Mouse (Mus musculus) layer of hippocampus, adult 9-11 months (tissue): Measurements from ENCODE around the gene Bcl11b.

Source experiments
- DNase-seq: peaks from one replicate; pipeline ENCODE4 v3.0.0; 2022

Bcl11b gene

DNA sequence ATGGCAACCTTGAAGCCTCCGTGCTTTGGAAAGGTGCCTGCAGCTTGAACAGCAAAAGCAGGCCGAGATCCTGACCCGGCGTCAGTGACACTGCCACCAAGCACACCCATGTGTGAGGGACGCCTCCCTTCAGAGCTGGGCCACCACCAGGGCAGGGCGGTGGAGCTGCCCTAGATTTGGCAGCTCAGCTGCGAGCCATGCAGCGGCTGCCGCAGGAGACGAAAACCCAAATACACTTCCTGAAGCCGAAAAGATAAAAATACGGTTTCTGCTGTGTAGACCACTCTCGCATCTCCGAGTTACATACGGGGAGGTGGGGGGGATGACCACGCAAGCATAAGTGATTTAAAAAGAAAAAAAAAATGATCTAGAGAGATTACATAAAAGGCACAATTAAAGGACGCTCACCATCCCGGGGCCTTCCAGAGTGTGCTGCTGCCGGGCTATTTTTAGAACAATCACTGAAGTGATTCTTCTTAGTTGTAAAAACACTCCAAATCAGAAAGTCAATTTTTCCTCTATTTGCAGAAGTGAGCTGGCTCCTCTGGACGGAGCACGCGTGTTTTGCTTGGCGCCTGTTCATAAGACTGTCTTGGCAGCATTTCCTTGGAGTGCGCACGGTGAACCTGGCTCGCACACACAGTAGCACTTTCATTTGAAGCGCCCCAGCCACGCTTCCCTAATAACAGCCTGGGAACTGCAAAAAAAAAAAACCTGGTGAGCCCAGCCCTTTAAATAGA is 72.6 kb downstream of the Bcl11b start:
- peak; percentile 56 for DNase-seq

DNA sequence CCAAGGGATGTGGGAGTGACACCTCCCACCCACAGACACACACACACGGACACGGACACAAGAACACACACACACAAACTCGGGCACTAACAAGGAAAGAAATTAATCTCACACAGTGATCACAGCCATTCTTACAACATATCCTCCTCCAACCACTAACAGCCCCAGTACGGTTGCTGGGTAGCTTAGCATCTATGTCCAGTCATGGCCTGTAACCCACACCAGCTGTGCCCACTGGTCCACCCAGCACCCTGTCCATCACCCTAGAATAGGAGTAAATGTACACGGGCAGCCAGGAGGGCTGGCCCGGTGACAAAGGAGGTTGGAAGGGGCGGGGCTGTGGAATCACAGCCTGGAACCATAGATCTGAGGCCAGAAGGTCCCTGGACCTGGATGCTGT is 74.5 kb downstream of the Bcl11b start:
- no peak for DNase-seq

DNA sequence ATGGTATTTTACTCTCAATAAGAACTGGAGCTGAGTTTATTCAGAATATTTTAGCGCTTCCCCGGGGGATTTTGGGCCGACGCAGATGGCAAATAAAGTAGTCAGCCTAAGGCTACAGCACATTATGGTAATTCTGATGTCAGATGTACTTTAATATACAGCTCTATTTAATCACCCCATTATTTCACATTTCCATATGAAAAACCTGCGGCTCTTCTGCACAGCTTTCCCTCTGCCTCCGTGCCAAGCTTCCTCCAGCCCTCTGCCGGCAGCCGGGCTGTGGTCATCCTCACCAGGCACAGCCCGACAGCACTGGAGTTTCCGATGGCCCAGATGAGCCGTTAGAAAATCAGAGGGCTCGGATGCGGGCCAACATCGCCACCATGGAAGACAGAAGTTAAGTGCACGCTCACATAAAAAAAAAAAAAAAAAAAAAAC is 74.9 kb downstream of the Bcl11b start:
- no peak for DNase-seq

DNA sequence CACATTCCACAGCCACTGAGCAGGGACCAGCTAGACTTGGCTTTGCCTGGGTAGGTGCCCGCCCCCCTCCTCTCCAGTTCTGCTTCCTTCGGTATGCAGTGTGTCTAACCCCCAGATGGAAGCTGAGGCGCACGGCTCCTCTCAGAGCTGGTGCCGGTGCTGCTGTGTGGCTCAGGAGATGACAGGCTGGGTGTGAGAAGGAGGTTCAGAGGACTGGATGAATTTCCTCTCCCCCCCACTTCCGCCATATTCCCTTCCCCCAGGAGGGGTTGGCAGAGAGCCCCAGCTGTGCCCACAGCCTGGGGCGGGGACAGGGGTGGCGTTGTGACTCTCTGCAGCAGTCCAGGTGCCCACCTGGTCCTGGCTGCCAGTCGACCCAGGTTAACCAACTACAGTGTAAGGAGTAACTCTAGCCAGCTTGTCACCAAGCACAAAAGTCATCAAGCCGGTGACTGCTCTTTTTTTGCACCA is 75.4 kb downstream of the Bcl11b start:
- DNase-seq = no peak

DNA sequence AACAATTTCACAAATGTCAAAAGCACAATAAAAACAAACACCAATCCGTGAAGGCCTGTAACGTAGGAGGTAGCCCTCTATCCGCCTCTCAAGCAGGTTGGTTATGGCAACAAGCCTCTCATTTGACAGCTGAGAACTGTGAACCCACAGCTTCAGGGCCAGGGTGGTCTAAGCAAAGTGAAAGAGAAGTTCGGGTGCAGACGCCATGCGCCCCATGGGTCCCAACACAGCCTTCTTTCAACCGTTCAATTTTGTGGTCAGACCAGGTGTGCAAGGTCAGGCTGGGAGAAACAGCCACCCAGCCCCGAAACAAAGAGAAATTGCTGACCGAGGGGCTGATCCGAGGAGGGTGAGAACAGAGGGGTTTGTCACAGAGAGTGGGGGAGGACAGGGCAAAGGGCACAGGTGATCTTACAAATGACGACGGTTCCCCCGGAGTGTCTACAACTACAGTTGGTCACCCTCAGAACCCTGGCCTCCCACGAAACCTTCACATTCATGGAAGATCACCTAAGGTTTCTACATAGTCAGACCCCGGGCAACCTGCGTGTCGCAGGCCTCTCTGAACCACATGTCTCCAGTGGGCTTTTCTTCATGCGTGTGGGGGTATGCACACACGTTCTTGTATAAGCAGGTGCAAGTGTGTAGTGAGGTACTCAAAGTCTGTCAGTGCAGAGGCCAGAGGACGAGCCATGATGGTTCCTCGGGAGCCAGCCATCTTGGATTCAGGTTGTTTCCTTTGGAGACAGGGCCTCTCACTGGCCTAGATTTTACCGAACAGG is 77.1 kb downstream of the Bcl11b start:
- no peak for DNase-seq

DNA sequence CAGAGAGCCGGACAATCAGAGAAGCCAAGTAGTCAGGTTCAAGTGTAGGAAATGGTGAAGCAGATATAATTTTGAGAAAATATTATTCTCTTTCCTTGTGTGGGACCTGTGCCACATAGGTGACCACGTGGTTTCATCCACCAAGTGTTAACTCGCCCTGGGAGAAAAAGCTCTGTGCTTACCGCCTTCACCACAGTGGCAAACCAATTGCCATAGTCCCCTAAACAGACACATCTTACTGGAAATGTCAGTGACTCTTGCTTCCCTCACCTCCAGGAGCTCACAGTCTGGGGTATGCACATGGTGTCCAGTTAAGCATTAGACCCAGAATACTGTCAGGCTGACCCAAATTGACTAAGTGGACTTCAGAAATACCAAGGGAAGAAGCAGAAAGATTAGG is 78.7 kb downstream of the Bcl11b start:
- no peak for DNase-seq

DNA sequence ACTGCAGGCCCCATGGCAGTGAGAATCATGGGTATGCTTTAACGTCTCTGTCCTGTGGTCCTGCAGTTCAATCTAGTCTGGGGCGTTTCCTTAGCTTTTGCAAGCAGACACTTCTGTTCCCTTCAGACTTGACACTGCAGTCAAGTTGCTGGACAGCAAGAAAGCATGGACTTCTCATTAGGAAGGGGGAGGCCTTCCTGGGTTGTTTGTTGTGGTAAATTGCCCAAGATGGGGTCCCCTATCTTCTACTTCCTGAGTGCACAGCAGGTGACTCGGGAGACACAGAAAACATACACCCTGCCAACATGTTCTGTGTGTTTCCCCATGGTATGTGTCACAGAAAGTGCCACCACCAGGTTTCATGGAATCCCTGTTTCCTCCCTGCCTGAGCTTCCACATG is 79.4 kb downstream of the Bcl11b start:
- no peak for DNase-seq

DNA sequence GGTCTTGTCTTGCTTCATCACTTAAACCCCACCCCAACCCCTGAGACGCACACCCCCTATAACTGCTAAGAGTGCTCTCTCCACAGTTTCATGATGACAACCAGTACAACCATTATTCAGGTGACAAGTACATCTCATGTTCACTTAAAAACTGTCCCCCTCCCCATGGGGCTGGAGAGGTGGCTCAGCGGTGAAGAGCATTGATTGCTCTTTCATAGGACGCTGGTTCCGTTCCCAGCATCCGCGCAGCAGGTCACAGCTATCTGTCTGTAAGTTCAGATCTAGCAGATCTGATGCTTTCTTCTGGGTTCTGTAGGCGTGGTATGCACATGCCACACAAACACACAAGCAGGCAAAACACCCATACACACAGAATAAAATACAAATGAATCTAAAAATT is 81.2 kb downstream of the Bcl11b start:
- DNase-seq = no peak

DNA sequence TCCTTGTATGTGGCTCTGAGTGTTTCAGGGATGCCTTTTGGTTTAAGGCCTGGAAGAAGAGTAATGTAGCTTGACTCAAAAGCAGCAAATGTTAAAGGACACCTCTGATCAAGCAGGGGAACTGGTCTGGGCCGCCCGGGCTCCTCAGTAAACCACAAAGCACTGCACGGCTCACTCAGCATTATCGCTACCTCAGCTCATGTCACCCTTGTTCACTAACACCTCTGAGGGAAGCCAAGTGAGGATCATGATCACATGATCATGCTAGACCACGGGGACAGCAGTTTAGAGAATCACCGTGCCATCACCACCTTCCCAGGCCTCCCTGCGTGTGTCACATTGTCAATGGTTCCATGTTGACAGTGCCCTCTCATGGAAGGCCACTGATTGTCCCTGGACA is 81.8 kb downstream of the Bcl11b start:
- no peak for DNase-seq

DNA sequence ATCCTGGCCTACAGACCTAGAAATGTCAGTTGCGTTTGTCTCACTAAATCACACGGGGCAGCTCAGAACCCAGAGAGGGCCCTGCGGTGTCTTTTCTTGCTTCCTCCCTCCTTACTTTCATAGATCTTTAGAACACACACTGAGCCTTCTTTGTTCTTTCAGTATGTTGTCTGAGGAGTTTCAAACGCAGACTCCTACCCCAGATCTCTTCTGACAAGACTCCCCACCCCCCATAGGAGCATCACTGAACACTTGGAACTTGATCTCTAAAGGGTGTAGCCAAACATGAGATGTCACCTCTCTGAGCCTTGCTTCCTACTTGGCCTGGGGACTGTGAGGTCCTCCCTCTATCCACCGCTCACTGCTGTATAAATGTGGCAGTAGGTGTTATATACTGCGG is 82.2 kb downstream of the Bcl11b start:
- DNase-seq = no peak

DNA sequence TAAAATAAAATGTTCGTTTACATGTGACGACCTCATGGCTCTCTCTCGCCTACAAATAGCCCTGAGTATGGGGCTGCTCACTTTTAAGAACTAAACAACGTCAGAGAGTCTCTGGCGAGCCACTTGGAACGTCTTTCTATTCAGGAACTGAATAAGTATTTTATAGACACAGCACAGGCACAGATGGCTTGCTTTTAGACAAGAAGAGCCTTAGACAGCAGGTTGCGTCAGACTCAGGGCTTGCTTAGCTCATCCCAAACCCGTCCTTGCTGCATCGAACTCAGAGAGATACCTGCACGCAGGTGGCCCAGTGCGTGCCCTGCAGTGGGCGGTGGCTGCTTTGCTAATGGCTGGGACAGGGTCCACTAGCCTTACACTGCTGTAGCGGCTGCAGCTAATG is 82.7 kb downstream of the Bcl11b start:
- DNase-seq = peak; percentile 46

DNA sequence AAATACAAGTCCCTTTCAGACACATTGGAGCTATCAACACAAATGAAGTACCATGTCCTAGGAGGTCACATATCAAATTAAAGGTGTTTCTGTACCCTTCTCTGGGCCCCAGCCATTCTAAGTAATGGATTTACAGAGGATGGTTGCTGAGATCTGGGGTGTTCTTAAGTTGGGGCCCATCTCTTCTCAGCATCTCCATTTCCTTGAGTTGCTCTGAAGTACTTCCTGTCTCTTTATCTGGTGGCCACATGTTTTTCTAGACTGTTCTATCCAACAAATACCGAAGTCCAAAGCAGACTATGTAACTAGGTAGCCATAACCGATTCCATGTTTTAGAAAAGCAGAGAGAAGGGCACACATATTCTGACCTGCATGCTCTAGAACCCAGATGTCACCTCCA is 83.3 kb downstream of the Bcl11b start:
- no peak for DNase-seq

DNA sequence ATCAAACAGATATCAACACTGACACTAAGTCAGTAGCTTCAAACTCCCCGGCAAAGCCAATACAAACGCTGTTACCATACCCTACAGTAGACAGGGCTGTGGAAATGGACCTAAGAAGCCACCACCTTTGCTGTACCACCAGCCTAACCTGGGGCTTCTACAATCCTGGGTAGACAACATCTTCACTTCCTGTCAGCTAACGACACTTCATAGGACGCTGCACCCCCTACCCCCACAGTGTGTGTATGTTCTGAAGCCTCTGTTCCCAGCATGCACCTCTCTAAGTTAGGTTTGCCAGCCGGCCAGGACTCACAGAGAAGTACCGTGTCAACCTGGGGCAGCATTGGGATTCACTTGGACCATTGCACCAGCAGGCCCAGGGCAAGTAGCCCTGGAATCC is 84.6 kb downstream of the Bcl11b start:
- no peak for DNase-seq

DNA sequence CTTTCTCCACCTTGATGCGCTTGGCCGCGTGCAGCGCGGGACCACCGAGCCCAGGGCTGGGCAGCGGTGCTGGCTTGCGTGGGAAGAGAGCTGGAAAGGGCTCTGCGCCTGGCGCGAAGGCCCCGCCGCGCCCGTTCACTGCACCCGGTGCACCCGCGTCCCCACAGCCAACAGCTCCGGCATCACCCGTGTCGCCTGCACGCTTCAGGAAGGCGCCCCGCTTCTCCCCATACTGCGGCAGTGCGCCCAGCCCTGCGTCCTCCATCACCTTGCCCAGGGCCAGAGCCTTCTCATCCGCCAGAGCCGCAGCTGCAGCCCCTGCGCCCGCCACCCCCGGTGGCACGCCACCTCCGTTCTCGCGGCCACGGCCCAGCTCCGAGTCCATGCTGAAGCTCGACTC is 87.4 kb downstream of the Bcl11b start:
- no peak for DNase-seq

DNA sequence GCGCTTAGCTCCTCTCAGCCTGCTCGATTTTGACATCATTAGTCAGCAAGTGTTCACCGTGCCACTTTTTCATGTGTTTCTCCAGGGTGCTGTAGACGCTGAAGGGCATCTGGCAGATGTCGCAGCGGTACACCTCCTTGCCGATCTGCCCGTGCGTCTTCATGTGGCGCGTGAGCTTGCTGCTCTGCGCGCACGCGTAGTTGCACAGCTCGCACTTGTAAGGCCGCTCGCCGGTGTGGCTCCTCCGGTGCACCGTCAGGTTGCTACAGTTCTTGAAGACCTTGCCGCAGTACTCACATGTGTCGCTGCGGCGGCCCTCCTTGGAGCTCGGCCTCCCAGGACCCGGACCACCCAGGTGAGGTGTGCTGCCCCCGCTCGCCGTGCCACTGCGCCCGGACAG is 88.0 kb downstream of the Bcl11b start:
- DNase-seq = no peak

DNA sequence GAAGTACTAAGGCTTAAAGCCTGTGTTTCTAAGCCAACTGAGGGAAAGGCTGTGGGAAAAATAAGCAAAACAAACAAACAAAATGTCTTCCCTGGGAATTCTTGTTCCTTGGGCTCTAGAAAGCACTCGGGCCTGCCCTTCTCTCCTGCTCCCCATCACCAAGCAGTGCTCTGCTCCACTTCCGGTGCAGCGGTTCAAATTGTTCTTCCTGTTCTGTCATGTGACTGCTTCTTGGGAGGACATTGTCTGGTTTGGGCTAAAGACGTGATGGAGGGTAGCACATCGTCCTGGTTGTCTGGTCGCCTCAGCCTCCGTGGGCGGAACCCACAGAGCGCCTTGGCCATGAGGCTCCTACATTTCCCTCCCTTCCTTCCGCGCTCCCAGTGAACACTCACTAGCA is 94.6 kb downstream of the Bcl11b start:
- DNase-seq = no peak

DNA sequence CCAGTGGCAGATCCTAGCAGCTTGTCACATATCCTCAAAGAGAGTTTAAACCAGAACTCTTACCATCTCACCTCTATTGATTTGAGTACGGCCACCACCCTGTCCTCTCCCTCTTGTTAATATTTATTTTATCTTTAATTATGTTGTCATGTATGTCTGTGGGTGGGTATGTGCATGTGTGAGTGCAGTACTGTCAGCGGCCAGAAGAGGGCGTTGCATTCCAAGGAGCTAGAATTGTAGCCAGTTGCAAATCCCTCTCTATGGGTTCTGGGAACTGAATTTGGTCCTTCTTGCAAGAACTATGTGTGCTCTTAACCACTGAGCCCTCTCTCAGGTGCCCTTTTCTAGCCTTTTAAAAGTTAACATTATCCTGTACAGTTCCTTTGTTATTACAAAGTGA is 98.1 kb downstream of the Bcl11b start:
- no peak for DNase-seq

DNA sequence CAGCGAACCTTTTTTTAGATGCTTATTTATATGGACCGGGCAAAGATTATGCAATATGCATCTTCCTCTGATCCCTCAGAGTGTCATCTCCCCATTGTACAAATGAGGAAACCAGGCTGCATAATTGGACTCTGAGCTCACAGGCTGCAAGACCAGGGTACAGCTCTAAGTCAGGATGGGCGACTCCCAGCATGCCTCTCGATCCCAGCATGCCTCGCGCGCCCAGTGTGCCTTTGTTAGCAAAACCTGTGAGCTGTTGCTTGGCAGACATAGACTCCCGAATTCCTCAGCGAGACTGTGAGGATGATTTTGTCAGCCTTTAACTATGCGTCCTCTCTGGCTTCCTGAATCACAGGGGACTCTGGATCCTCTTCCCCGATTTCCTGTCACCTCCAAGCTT is 98.9 kb downstream of the Bcl11b start:
- DNase-seq = no peak

DNA sequence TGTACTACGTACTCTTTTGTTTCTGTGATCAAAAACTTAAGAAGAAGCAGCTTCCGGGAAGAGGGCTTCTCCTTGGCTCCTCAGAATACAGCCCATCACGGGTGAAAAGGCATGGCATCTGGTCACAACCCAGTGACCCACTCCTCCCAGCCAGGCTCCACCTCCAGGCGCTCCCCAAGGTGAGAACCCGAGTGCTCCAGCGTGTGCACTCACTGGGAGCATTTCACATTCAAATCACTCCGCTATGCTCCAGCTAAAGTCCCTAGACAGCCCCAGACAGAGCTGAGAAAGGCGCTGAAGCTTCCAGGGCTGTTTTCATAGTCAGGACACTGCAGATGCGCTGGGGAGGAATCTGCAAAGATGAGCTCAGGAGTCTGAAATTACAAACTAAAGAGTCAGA is 99.5 kb downstream of the Bcl11b start:
- no peak for DNase-seq

DNA sequence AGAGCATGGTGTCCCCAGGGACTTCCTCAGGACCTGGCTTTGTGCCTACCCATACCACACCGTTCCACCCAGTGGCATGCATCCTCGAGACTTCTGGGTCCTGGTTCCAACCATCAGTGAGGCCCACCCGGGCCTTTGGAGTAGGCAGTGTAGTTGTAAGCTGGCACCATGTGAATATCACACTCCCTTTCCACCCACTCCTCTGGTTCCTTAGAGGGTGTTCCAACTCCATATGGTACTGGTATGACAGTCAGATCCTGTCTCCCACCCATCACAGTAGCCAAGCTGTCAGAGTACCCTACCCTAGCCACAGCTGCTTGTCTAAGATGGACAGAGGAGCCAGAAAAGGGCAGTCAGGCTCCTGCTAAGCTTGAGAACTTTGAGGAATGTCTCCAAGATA is 112.0 kb downstream of the Bcl11b start:
- DNase-seq = peak; percentile 60

DNA sequence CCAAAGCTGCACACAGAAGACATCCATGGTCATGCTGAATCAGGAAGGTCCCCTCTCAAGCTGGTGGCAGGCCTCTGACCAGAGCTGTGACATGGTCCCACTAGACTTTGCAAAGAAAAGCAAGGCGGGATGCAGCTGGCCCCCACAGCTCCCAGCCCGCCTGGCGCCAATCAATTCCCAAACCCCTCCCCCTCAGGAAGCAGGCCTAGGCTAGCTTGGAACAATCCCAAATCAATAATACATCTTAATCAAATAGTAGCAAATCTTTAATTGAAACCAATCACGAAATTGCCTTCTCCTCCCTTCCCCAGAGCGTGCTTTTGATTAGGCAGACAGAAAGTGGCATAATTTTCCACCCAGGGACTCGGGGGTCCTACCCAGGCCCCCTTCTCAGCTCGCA is 113.1 kb downstream of the Bcl11b start:
- DNase-seq = no peak

DNA sequence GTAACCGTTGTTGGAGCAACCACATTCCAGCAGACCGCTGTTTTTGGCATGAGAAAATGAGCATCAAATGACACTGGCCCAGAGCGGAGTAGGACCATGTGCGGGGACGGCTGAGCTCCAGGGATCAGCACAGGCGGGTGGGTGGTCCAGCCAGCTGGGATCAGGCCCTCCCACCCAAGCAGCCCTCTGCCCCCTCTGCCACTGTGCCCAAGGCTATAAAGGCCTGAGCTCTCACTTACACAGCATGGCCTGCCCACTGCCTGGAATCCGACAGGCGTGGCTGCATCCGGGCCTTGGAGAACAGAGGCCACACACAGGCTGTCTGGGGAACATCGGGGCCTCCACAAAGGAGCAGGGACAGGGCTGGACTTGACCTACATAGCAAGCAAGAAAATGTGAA is 113.6 kb downstream of the Bcl11b start:
- no peak for DNase-seq

DNA sequence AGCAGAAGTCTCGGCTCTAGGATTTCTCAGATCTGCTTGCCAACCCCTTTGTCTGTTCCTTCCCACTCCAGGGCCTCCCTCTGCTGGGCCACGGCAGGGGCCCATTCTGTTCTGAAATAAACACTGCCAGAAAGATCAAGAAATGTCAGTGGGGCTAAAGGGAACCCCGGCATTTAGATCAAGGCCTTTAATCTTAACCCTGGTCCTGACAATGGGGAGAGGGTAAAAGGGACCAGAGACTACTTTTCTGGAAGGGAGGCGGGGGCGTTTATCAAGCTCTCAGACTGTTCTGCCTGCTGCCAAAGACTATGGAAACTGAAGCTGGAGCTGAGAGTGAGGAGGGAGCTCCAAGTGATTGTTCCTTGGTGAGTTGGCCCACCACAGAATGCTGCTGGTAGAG is 114.8 kb downstream of the Bcl11b start:
- no peak for DNase-seq

DNA sequence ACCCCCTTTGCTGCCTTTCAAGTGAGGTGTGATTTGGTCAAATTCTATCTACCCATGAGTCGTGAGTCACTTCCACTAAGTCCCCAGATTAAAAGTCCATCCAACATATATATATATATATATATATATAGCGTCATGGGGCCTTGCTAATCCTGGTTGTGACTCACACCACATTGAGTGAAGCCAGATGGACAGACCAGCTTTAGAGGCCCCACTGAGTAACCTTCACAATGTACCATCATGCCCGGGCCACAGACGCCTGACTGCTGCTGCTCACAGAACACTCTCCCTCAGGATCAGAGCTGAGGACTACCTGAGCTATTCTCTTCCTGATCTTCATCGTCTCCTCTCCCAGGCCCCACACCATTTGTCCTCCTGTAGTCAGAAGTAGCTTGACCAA is 115.4 kb downstream of the Bcl11b start:
- DNase-seq = no peak

DNA sequence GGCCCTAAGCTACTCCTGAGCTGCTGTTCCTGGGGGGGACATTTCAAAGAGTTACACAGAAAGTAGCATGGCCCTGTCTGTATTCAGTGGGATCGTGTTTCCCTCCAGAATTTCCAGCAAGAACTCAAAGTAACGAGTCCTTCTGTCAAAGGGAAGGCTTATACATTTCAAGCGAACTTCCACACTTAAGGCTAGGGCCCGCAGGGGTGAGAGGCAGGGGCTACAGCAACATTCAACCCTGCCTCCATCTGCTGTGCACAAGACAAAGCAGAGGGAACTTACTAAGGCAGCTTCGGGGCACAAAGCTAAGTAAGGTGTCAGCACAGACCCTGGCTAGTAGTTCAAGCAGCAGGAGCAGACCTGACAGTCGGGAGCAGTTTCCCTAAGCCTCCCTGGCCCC is 115.8 kb downstream of the Bcl11b start:
- no peak for DNase-seq
